Mouse (Mus musculus) urinary bladder, postnatal 14 days (tissue): ENCODE measurements around the gene Rgp1.
"Not testable (repeated sequence)": the region's sequence is repeated elsewhere in the genome, so short reads cannot be mapped to it uniquely, and the experiment has no call there.

ENCODE experiments used
- DNase-seq: peaks from one replicate; pipeline ENCODE4 v3.0.0; 2021; ENCODE audit warnings: low spot score

The Rgp1 gene

GRCm38 (mm10) chr4:43578376-43579204, at the start of gene Rgp1, which contains the start of gene Gba2:
Rgp1 (plus strand) TSS chr4:43578715.
Gba2 (minus strand) TSS chr4:43578873.
- peak; percentile 89 for DNase-seq

- DNase-seq: no peak
Measured at GRCm38 (mm10) chr4:43530081-43530501, 48.4 kb upstream of the Rgp1 start.

GRCm38 (mm10) chr4:43530581-43530980, 47.9 kb upstream of the Rgp1 start:
- peak; percentile 81 for DNase-seq

- no peak for DNase-seq
Measured at GRCm38 (mm10) chr4:43533270-43533669, 45.2 kb upstream of the Rgp1 start.

GRCm38 (mm10) chr4:43535628-43536027, 42.9 kb upstream of the Rgp1 start:
- no peak for DNase-seq

GRCm38 (mm10) chr4:43536031-43536430, 42.5 kb upstream of the Rgp1 start:
- DNase-seq: no peak

- no peak for DNase-seq
Measured at GRCm38 (mm10) chr4:43542044-43542443, 36.5 kb upstream of the Rgp1 start.

- no peak for DNase-seq
Measured at GRCm38 (mm10) chr4:43546375-43547047, 32.0 kb upstream of the Rgp1 start.

GRCm38 (mm10) chr4:43547160-43547559, 31.4 kb upstream of the Rgp1 start:
- DNase-seq: no peak

GRCm38 (mm10) chr4:43549055-43549454, 29.5 kb upstream of the Rgp1 start:
- DNase-seq: no peak

- not testable (repeated sequence) for DNase-seq
Measured at GRCm38 (mm10) chr4:43551854-43552253, 26.7 kb upstream of the Rgp1 start.

GRCm38 (mm10) chr4:43552437-43552836, 26.1 kb upstream of the Rgp1 start:
- no peak for DNase-seq

GRCm38 (mm10) chr4:43553891-43554290, 24.6 kb upstream of the Rgp1 start:
- no peak for DNase-seq

GRCm38 (mm10) chr4:43555926-43556325, 22.6 kb upstream of the Rgp1 start:
- no peak for DNase-seq

- DNase-seq: peak; percentile 33
Measured at GRCm38 (mm10) chr4:43558028-43558630, 20.4 kb upstream of the Rgp1 start.

- peak; percentile 73 for DNase-seq
Measured at GRCm38 (mm10) chr4:43558631-43559356, 19.7 kb upstream of the Rgp1 start.

GRCm38 (mm10) chr4:43559519-43560242, 18.8 kb upstream of the Rgp1 start:
- DNase-seq: no peak

- peak; percentile 53 for DNase-seq
Measured at GRCm38 (mm10) chr4:43560243-43560611, 18.3 kb upstream of the Rgp1 start.

- DNase-seq: no peak
Measured at GRCm38 (mm10) chr4:43560976-43561375, 17.5 kb upstream of the Rgp1 start.

GRCm38 (mm10) chr4:43561436-43561996, 17.0 kb upstream of the Rgp1 start:
- no peak for DNase-seq
